Comparison of ENCODE assay signal across 8 mouse cellular contexts in the genomic region with DNA sequence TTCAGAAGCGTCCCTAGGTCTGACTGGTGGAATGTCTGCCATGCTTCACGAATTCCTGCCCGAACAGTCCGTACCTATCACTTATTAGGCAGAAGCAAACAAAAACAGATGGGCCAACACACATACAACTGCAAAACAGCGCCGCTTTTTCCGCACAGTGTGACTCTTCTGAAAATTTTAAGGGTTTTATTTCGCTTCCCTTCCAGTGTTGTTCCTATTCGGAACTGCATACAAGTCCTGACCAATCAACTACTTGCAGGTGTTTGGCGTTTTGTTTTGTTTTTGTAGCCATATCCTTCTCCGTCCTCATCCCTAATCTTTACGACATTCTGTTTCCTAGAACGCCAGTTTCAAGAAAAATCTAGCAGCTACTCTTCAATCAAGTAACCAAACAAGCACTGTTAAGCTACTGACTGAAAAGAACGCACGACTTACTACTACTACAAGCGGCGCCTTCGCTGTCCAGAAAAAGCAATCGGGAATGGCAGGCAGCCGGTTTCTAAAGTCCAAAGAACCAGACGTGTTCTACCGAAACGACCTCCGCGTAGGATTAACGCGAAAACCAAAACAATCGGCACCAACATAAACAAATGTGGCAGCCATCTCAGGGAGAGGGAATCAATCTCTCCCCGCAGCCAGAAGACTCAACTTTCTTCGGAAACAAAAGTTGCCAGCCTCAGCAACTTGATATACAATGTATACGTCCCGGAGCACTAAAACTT. TPM values are rescaled to one million over a fixed set of nuclear protein-coding genes. Genes with fewer than 3 reads are reported as not detected.
DNase-seq lines count a peak whose midpoint lies in the region; ATAC-seq and TF ChIP-seq lines count a peak whose summit lies in the region.

No protein-coding gene starts in this region.

- peaks cover 0 to 17% of the 10 kb centered on the region in 2 experiments; a peak in 2 of 4 replicates for H3K4me1 ChIP-seq in MEL (ENCODE audit: control insufficient read depth in 1 of 2, insufficient read depth in 2 of 2, low read length in 2 of 2)
- H3K4me1 ChIP-seq in cortical plate, adult 2 months (ENCODE audit: control insufficient read depth, insufficient read depth, low read length), result no peaks in the 10 kb centered on the region; the same call in 1 of the 2 replicates
- H3K4me1 ChIP-seq in kidney, adult 2 months (ENCODE audit: control insufficient read depth, insufficient read depth, low read length), result peaks cover 21% of the 10 kb centered on the region
- peaks cover 15% of the 10 kb centered on the region for H3K4me1 ChIP-seq in lung, adult 2 months (ENCODE audit: control insufficient read depth, insufficient read depth, low read length)
- H3K4me1 ChIP-seq in neural tube, embryonic 15.5 days, result peaks cover 33% of the 10 kb centered on the region

- peaks cover 39% of the 10 kb centered on the region for H3K79me2 ChIP-seq in MEL (ENCODE audit: control insufficient read depth, insufficient read depth, low read length, poor library complexity)

- peaks cover 0 to 11% of the 10 kb centered on the region in 2 experiments; a peak in 2 of 4 replicates for H3K36me3 ChIP-seq in MEL (ENCODE audit: control insufficient read depth in 1 of 2, insufficient read depth in 2 of 2, low read length in 2 of 2)
- no peaks in the 10 kb centered on the region for H3K36me3 ChIP-seq in kidney, adult 2 months (ENCODE audit: control insufficient read depth, insufficient read depth, low read length)
- no peaks in the 10 kb centered on the region for H3K36me3 ChIP-seq in neural tube, embryonic 15.5 days

- no peak for TF ChIP-seq RAD21 in MEL (IDR thresholded peaks at IDR 0.05; ENCODE audit: low read depth, low read length)

- no peak for TF ChIP-seq POLR2A in MEL (IDR thresholded peaks at IDR 0.05; ENCODE audit: control insufficient read depth in 1 of 2, insufficient read depth in 1 of 2, low read depth in 1 of 2, low read length in 2 of 2, poor library complexity in 1 of 2)
- TF ChIP-seq POLR2A in cortical plate, adult 2 months (IDR thresholded peaks at IDR 0.05; ENCODE audit: extremely low read depth, insufficient read depth, low read length), result no peak
- TF ChIP-seq POLR2A in kidney, adult 2 months (IDR thresholded peaks at IDR 0.05; ENCODE audit: low read depth, low read length), result no peak
- no peak for TF ChIP-seq POLR2A in lung, adult 2 months (IDR thresholded peaks at IDR 0.05; ENCODE audit: borderline replicate concordance, extremely low read depth, low read depth, low read length)

- peak overlapping the region; percentile 78 for H3K27ac ChIP-seq in MEL (ENCODE audit: control insufficient read depth, low read depth, low read length)
- H3K27ac ChIP-seq in cortical plate, adult 2 months (ENCODE audit: insufficient read depth, low read length), result peak overlapping the region; percentile 99
- H3K27ac ChIP-seq in kidney, adult 2 months (ENCODE audit: insufficient read depth, low read depth, low read length), result peak overlapping the region; percentile 99
- H3K27ac ChIP-seq in neural tube, embryonic 15.5 days (replicated peaks), result peak overlapping the region; percentile 100

- H3K9ac ChIP-seq in MEL (ENCODE audit: control insufficient read depth, low read depth, low read length, poor library complexity, severe bottlenecking), result peak overlapping the region; percentile 93
- peak overlapping the region; percentile 70 for H3K9ac ChIP-seq in neural tube, embryonic 15.5 days (replicated peaks)

- no peaks in the 10 kb centered on the region for H3K9me3 ChIP-seq in MEL (replicated peaks; ENCODE audit: insufficient read depth, low read length)
- H3K9me3 ChIP-seq in neural tube, embryonic 15.5 days (replicated peaks), result no peaks in the 10 kb centered on the region

- peak overlapping the region; percentile 73 to 97 for H3K4me3 ChIP-seq in MEL (ENCODE audit: control insufficient read depth in 1 of 2, insufficient read depth in 1 of 2, low read depth in 2 of 2, low read length in 2 of 2)
- H3K4me3 ChIP-seq in cortical plate, adult 2 months (ENCODE audit: insufficient read depth, low read length), result peak overlapping the region; percentile 89
- H3K4me3 ChIP-seq in kidney, adult 2 months (ENCODE audit: insufficient read depth, low read depth, low read length), result peak overlapping the region; percentile 82
- H3K4me3 ChIP-seq in lung, adult 2 months (replicated peaks; ENCODE audit: extremely low read depth, low read depth, low read length), result peak overlapping the region; percentile 74
- H3K4me3 ChIP-seq in neural tube, embryonic 15.5 days (replicated peaks), result peak overlapping the region; percentile 57

- under 1% methylated on average over 32 of the region's 32 CpGs for WGBS in kidney, adult 2 months
- WGBS in lung, adult 2 months, result under 1% methylated on average over 32 of the region's 32 CpGs
- under 1% methylated on average over 32 of the region's 32 CpGs for WGBS in neural tube, embryonic 15.5 days

- peak; percentile 49 for DNase-seq in 3T3-L1 (ENCODE audit: low read depth, low spot score)
- peak; percentile 83 for DNase-seq in MEL (ENCODE audit: low read depth, low spot score)
- DNase-seq in heart, adult 18-20 months, result peak; percentile 49 to 74
- DNase-seq in kidney, adult 2 months, result peak; percentile 75
- DNase-seq in lung, adult 2 months, result peak; percentile 62
- DNase-seq in urinary bladder, postnatal 25 days (ENCODE audit: low spot score), result peak; percentile 10

- no peaks in the 10 kb centered on the region for H3K27me3 ChIP-seq in MEL (ENCODE audit: control insufficient read depth in 1 of 2, insufficient read depth in 2 of 2, low read length in 2 of 2)
- no peaks in the 10 kb centered on the region for H3K27me3 ChIP-seq in kidney, adult 2 months (replicated peaks; ENCODE audit: control insufficient read depth, insufficient read depth, low read length)
- H3K27me3 ChIP-seq in neural tube, embryonic 15.5 days (replicated peaks), result no peaks in the 10 kb centered on the region

- TF ChIP-seq EP300 in MEL (IDR thresholded peaks at IDR 0.05; ENCODE audit: low read depth in 1 of 2, low read length in 2 of 2), result 0 out of 4 replicates have a peak, but pooled peaks of 1 of the 2 experiments have one; percentile 27

- no peak for ATAC-seq in neural tube, embryonic 15.5 days (ENCODE audit: low FRiP score)

- peak overlapping the region; percentile 68 for H3K4me2 ChIP-seq in neural tube, embryonic 15.5 days

- peak in 1 of 3 experiments; percentile 18; a peak in 1 of 6 replicates for TF ChIP-seq CTCF in MEL (IDR thresholded peaks at IDR 0.05 in 2 of 3, conservative IDR thresholded peaks at IDR 0.05 in 1 of 3; ENCODE audit: control insufficient read depth in 1 of 3, insufficient read depth in 1 of 3, low read depth in 2 of 3, low read length in 3 of 3, poor library complexity in 1 of 3, severe bottlenecking in 1 of 3)
- TF ChIP-seq CTCF in cortical plate, adult 2 months (IDR thresholded peaks at IDR 0.05; ENCODE audit: extremely low read depth, insufficient read depth, low read length), result no peak
- TF ChIP-seq CTCF in kidney, adult 2 months (conservative IDR thresholded peaks at IDR 0.05; ENCODE audit: insufficient read depth, insufficient read length, low read depth, low read length), result no peak
- no peak for TF ChIP-seq CTCF in lung, adult 2 months (IDR thresholded peaks at IDR 0.05; ENCODE audit: insufficient read depth, low read length)

TF ChIP-seq in MEL, 35 proteins besides CTCF, POLR2A, EP300 and RAD21 (continues in another document):
- TF ChIP-seq CHD1 (IDR thresholded peaks at IDR 0.05; ENCODE audit: low read depth, low read length) (peak; percentile 35; the same call in 1 of the 2 replicates), TCF12 (IDR thresholded peaks at IDR 0.05; ENCODE audit: low read depth, low read length) (no peak), MAX (IDR thresholded peaks at IDR 0.05; ENCODE audit: low read length) (no peak; the same call in 1 of the 2 replicates), UBTF (IDR thresholded peaks at IDR 0.05; ENCODE audit: borderline replicate concordance, insufficient read depth, low read depth, low read length) (no peak), GATA1 (IDR thresholded peaks at IDR 0.05; ENCODE audit: low read depth, low read length) (no peak), NRF1 (IDR thresholded peaks at IDR 0.05; ENCODE audit: insufficient read depth, low read depth, low read length, poor library complexity, severe bottlenecking) (no peak), MAZ (IDR thresholded peaks at IDR 0.05; ENCODE audit: low read depth, low read length) (no peak), BHLHE40 (IDR thresholded peaks at IDR 0.05; ENCODE audit: borderline replicate concordance, low read depth, low read length) (no peak), CHD2 (IDR thresholded peaks at IDR 0.05; ENCODE audit: low read length) (no peak), SIN3A (IDR thresholded peaks at IDR 0.05; ENCODE audit: low read length) (peak; percentile 87), MYB (IDR thresholded peaks at IDR 0.05; ENCODE audit: low read depth, low read length) (no peak), TBP (IDR thresholded peaks at IDR 0.05; ENCODE audit: low read depth, low read length) (peak; percentile 31; the same call in 1 of the 2 replicates), GABPA (IDR thresholded peaks at IDR 0.05; ENCODE audit: low read depth, low read length) (no peak), TAL1 (IDR thresholded peaks at IDR 0.05; ENCODE audit: low read length) (no peak), POLR2AphosphoS2 (IDR thresholded peaks at IDR 0.05; ENCODE audit: low read length) (no peak), ZC3H11A (IDR thresholded peaks at IDR 0.05; ENCODE audit: low read depth, low read length) (no peak), MEF2A (IDR thresholded peaks at IDR 0.05; ENCODE audit: extremely low read depth, insufficient replicate concordance, low read depth, low read length, poor library complexity, severe bottlenecking) (no peak), USF1 (IDR thresholded peaks at IDR 0.05; ENCODE audit: low read depth, low read length) (no peak), MYC (IDR thresholded peaks at IDR 0.05; ENCODE audit: low read depth, low read length) (0 out of 2 replicates have a peak, but pooled peaks have one; percentile 7), ELF1 (IDR thresholded peaks at IDR 0.05; ENCODE audit: low read depth, low read length) (no peak), ZKSCAN1 (IDR thresholded peaks at IDR 0.05; ENCODE audit: low read depth, low read length) (0 out of 2 replicates have a peak, but pooled peaks have one; percentile 57), HCFC1 (IDR thresholded peaks at IDR 0.05; ENCODE audit: low read depth, low read length) (peak; percentile 50)

RNA-seq across cellular contexts. Expression of a gene that starts 0.9 kb away (rescaled TPM):
- 15.2 and 20.8 TPM in 2 replicates for total RNA-seq in MEL (2012; rRNA removed)
- polyA plus RNA-seq in MEL (2012; ENCODE audit: insufficient read depth in 1 of 2, insufficient read length in 2 of 2, low read depth in 1 of 2, low replicate concordance in 2 of 2, missing spikeins in 1 of 2), result 10 to 100 TPM in 1 of 2 experiments, not detected in 1; 18.6 TPM
- polyA plus RNA-seq in cortical plate, adult 2 months (2012; rRNA removed), result 22.6 and 25.5 TPM in 2 replicates
- total RNA-seq in heart, adult 18-20 months (2021), result 10 to 100 TPM; 42.5 to 47.2 TPM
- 15.7 and 18.9 TPM in 2 replicates for polyA plus RNA-seq in kidney, adult 2 months (2012; rRNA removed)
- polyA plus RNA-seq in lung, adult 2 months (2012; rRNA removed), result 10.2 and 17.4 TPM in 2 replicates
- polyA plus RNA-seq in neural tube, embryonic 15.5 days (2015; fragmentation: Nextera tagmentation; extraction: Ambion mirVana), result 6.4 and 9.7 TPM in 2 replicates

Comparison
In these comparisons a context has a peak if more than half of its experiments do, and no peak if none do; other contexts are left out.
1. DNase-seq: peak in every context shown above with its lines; median percentile 83 in MEL; 75 in kidney, adult 2 months; 62 in lung, adult 2 months; 62 in heart, adult 18-20 months; 49 in 3T3-L1; 10 in urinary bladder, postnatal 25 days.